Mouse (Mus musculus): ENCODE results near the gene Trappc6b.
"Not testable (repeated sequence)": the region's sequence is repeated elsewhere in the genome, so short reads cannot be mapped to it uniquely, and the experiment has no call there.

- not testable (repeated sequence) for TF ChIP-seq TAL1, GATA1 (IDR thresholded peaks at IDR 0.05; ENCODE audit: low read length)
Observed at GRCm38 (mm10) chr12:59058242-59058641, 3.0 kb downstream of the Trappc6b start.
